Mouse (Mus musculus) midbrain, embryonic 12.5 days (tissue): ENCODE results near the gene Atp13a5. TPM values are rescaled to one million over a fixed set of nuclear protein-coding genes. Genes with fewer than 3 reads are reported as not detected.

Experiments
- ATAC-seq: fragments of 200-750 bp; cut with Nextera tagmentation; 2 replicates; pipeline ENCODE4 v1.8.0; 2017; ENCODE audit warnings: low read depth, moderate TSS enrichment, moderate library complexity; ENCODE audit not compliant: low FRiP score
- H3K27ac ChIP-seq: fragments of 300-500 bp; sonication (generic); replicated peaks from 2 replicates; pipeline ENCODE4 v1.5.1; 2016; ENCODE audit warnings: mild to moderate bottlenecking
- H3K27me3 ChIP-seq: fragments of 300-500 bp; sonication (generic); 2 replicates; pipeline ENCODE4 v1.6.1; 2016; ENCODE audit warnings: mild to moderate bottlenecking
- H3K36me3 ChIP-seq: fragments of 300-500 bp; sonication (generic); 2 replicates; pipeline ENCODE4 v1.6.1; 2016
- H3K4me1 ChIP-seq: fragments of 300-500 bp; sonication (generic); 2 replicates; pipeline ENCODE4 v1.6.1; 2016
- H3K4me2 ChIP-seq: fragments of 300-500 bp; sonication (generic); replicated peaks from 2 replicates; pipeline ENCODE4 v1.6.1; 2016; ENCODE audit warnings: mild to moderate bottlenecking, moderate library complexity
- H3K4me3 ChIP-seq: fragments of 300-500 bp; sonication (generic); 2 replicates; pipeline ENCODE4 v1.5.1; 2016; ENCODE audit warnings: mild to moderate bottlenecking
- H3K9ac ChIP-seq: fragments of 300-500 bp; sonication (generic); replicated peaks from 2 replicates; pipeline ENCODE4 v1.6.1; 2016; ENCODE audit warnings: mild to moderate bottlenecking, moderate library complexity
- H3K9me3 ChIP-seq: fragments of 300-500 bp; sonication (generic); 2 replicates; pipeline ENCODE4 v1.6.1; 2016; ENCODE audit warnings: mild to moderate bottlenecking
- WGBS: fragments of 180-500 bp; shearing (Covaris S2); methylation state at CpG from one replicate; pipeline ENCODE4 v1.1.7; 2016; 5-methylcytosine and 5-hydroxymethylcytosine counted together
- polyA plus RNA-seq: library from polyadenylated mRNA; unstranded; fragments of >200 nt; fragmentation: Nextera tagmentation; extraction: Ambion mirVana; gene quantifications from 2 replicates; pipeline ENCODE4 v1.2.1, GENCODE M21; 2016

The Atp13a5 gene
- polyA plus RNA-seq, 1 experiment from 2014 or later: 0.33 TPM

- Histone ChIP-seq H3K9ac (no peak overlapping the region), H3K9me3 (no peaks in the 10 kb centered on the region), H3K4me1 (no peaks in the 10 kb centered on the region), H3K27ac (no peak overlapping the region), H3K27me3 (no peaks in the 10 kb centered on the region), H3K4me2 (no peak overlapping the region), H3K4me3 (no peak overlapping the region), H3K36me3 (no peaks in the 10 kb centered on the region)
- no peak for ATAC-seq
- 86% methylated on average over 3 of the region's 3 CpGs for WGBS
These were observed 63.1 kb downstream of the Atp13a5 start for GRCm38 (mm10) chr16:29315391-29315790.

- no peak overlapping the region for H3K4me3 ChIP-seq
- 84% methylated on average over 3 of the region's 3 CpGs for WGBS
These were observed 63.5 kb downstream of the Atp13a5 start for GRCm38 (mm10) chr16:29314991-29315390.

GRCm38 (mm10) chr16:29297555-29298021 is 80.9 kb downstream of the Atp13a5 start:
- 70% methylated on average over 9 of the region's 9 CpGs for WGBS

More at GRCm38 (mm10) chr16:29314991-29315390, 63.5 kb downstream of the Atp13a5 start:
- Histone ChIP-seq H3K4me1 (no peaks in the 10 kb centered on the region), H3K36me3 (no peaks in the 10 kb centered on the region), H3K9me3 (no peaks in the 10 kb centered on the region), H3K9ac (no peak overlapping the region), H3K27ac (no peak overlapping the region), H3K4me2 (no peak overlapping the region), H3K27me3 (no peaks in the 10 kb centered on the region)
- no peak for ATAC-seq

GRCm38 (mm10) chr16:29280691-29281090 is 97.8 kb downstream of the Atp13a5 start:
- Histone ChIP-seq H3K4me3 (no peak overlapping the region), H3K4me2 (no peak overlapping the region), H3K4me1 (no peaks in the 10 kb centered on the region), H3K27ac (no peak overlapping the region), H3K36me3 (no peaks in the 10 kb centered on the region), H3K9ac (no peak overlapping the region), H3K27me3 (no peaks in the 10 kb centered on the region), H3K9me3 (no peaks in the 10 kb centered on the region)
- ATAC-seq: no peak
- 80% methylated on average over 5 of the region's 5 CpGs for WGBS

More at GRCm38 (mm10) chr16:29297555-29298021, 80.9 kb downstream of the Atp13a5 start:
- no peaks in the 10 kb centered on the region for H3K9me3 ChIP-seq
- ATAC-seq: no peak
- H3K27ac ChIP-seq: no peak overlapping the region
- no peak overlapping the region for H3K9ac ChIP-seq
- no peak overlapping the region for H3K4me2 ChIP-seq
- no peaks in the 10 kb centered on the region for H3K27me3 ChIP-seq
- no peaks in the 10 kb centered on the region for H3K4me1 ChIP-seq
- H3K36me3 ChIP-seq: no peaks in the 10 kb centered on the region
- no peak overlapping the region for H3K4me3 ChIP-seq

- Histone ChIP-seq H3K4me1 (no peaks in the 10 kb centered on the region), H3K4me2 (no peak overlapping the region), H3K4me3 (no peak overlapping the region), H3K9ac (no peak overlapping the region), H3K27ac (no peak overlapping the region), H3K36me3 (no peaks in the 10 kb centered on the region), H3K9me3 (no peaks in the 10 kb centered on the region), H3K27me3 (no peaks in the 10 kb centered on the region)
- ATAC-seq: no peak
- WGBS: 91% methylated on average over 4 of the region's 4 CpGs
These were observed 124.2 kb downstream of the Atp13a5 start for GRCm38 (mm10) chr16:29254325-29254724.

- Histone ChIP-seq H3K4me1 (no peaks in the 10 kb centered on the region), H3K9ac (no peak overlapping the region), H3K4me2 (no peak overlapping the region), H3K27me3 (no peaks in the 10 kb centered on the region), H3K9me3 (no peaks in the 10 kb centered on the region), H3K27ac (no peak overlapping the region), H3K4me3 (no peak overlapping the region), H3K36me3 (no peaks in the 10 kb centered on the region)
- WGBS: 85% methylated on average over 5 of the region's 5 CpGs
- no peak for ATAC-seq
These were observed 142.6 kb downstream of the Atp13a5 start for GRCm38 (mm10) chr16:29235951-29236350.

GRCm38 (mm10) chr16:29216395-29217295 is 161.9 kb downstream of the Atp13a5 start:
- no peaks in the 10 kb centered on the region for H3K36me3 ChIP-seq

GRCm38 (mm10) chr16:29209605-29210411 is 168.7 kb downstream of the Atp13a5 start, which contains the start of gene Hrasls:
TSS of gene Hrasls (plus strand) at chr16:29209695.
- Histone ChIP-seq H3K4me3 (peak within 1 kb of the TSS; percentile 50), H3K36me3 (no peaks in the 10 kb centered on the region), H3K4me1 (0 out of 2 replicates have a peak, but pooled peaks cover 6% of the 10 kb centered on the region), H3K4me2 (peak within 1 kb of the TSS; percentile 87), H3K27me3 (peaks cover 25% of the 10 kb centered on the region), H3K27ac (no peak within 1 kb of the TSS), H3K9me3 (no peaks in the 10 kb centered on the region), H3K9ac (peak within 1 kb of the TSS; percentile 59)
- WGBS: 2% methylated on average over 36 of the region's 39 CpGs
- ATAC-seq: peak; percentile 76

More at GRCm38 (mm10) chr16:29216395-29217295, 161.9 kb downstream of the Atp13a5 start:
- no peak overlapping the region for H3K27ac ChIP-seq
- no peak overlapping the region for H3K9ac ChIP-seq
- H3K4me1 ChIP-seq: peaks cover 7% of the 10 kb centered on the region
- H3K9me3 ChIP-seq: no peaks in the 10 kb centered on the region
- no peaks in the 10 kb centered on the region for H3K27me3 ChIP-seq
- H3K4me3 ChIP-seq: no peak overlapping the region
- no peak for ATAC-seq
- H3K4me2 ChIP-seq: no peak overlapping the region
- WGBS: 75% methylated on average over 5 of the region's 5 CpGs

- Histone ChIP-seq H3K9ac (no peak overlapping the region), H3K27ac (no peak overlapping the region), H3K4me1 (0 out of 2 replicates have a peak, but pooled peaks cover 6% of the 10 kb centered on the region), H3K27me3 (peaks cover 25% of the 10 kb centered on the region), H3K36me3 (no peaks in the 10 kb centered on the region), H3K9me3 (no peaks in the 10 kb centered on the region), H3K4me3 (no peak overlapping the region), H3K4me2 (no peak overlapping the region)
- no peak for ATAC-seq
- 86% methylated on average over 7 of the region's 7 CpGs for WGBS
These were observed 169.7 kb downstream of the Atp13a5 start for GRCm38 (mm10) chr16:29208841-29209240.

- WGBS: 44% methylated on average over 2 of the region's 2 CpGs
- Histone ChIP-seq H3K9ac (no peak overlapping the region), H3K4me2 (no peak overlapping the region), H3K4me3 (no peak overlapping the region), H3K27ac (no peak overlapping the region), H3K4me1 (0 out of 2 replicates have a peak, but pooled peaks cover 5% of the 10 kb centered on the region), H3K9me3 (no peaks in the 10 kb centered on the region), H3K36me3 (no peaks in the 10 kb centered on the region), H3K27me3 (peaks cover 17% of the 10 kb centered on the region)
- ATAC-seq: no peak
These were observed 173.0 kb downstream of the Atp13a5 start for GRCm38 (mm10) chr16:29205581-29205980.

GRCm38 (mm10) chr16:29204875-29205274 is 173.7 kb downstream of the Atp13a5 start:
- Histone ChIP-seq H3K4me2 (no peak overlapping the region), H3K27me3 (peaks cover 11% of the 10 kb centered on the region), H3K4me1 (no peaks in the 10 kb centered on the region), H3K9ac (no peak overlapping the region), H3K9me3 (no peaks in the 10 kb centered on the region), H3K27ac (no peak overlapping the region), H3K36me3 (no peaks in the 10 kb centered on the region), H3K4me3 (no peak overlapping the region)
- WGBS: 71% methylated on average over 7 of the region's 7 CpGs
- no peak for ATAC-seq

- H3K4me3 ChIP-seq: no peak overlapping the region
- H3K4me2 ChIP-seq: no peak overlapping the region
- H3K9me3 ChIP-seq: no peaks in the 10 kb centered on the region
- H3K27me3 ChIP-seq: no peaks in the 10 kb centered on the region; the same call in 1 of the 2 replicates
- WGBS: 85% methylated on average over 2 of the region's 2 CpGs
- no peaks in the 10 kb centered on the region for H3K36me3 ChIP-seq
- ATAC-seq: no peak
- no peak overlapping the region for H3K9ac ChIP-seq
- no peak overlapping the region for H3K27ac ChIP-seq
- H3K4me1 ChIP-seq: no peaks in the 10 kb centered on the region
These were observed 177.4 kb downstream of the Atp13a5 start for GRCm38 (mm10) chr16:29201146-29201545.
